Mouse (Mus musculus) liver, postnatal 0 days (tissue): Measurements from ENCODE around the gene Fance.

Source experiments
- CTCF ChIP-seq: sonication (generic); IDR thresholded peaks from 2 replicates; pipeline ENCODE4 v1.5.1; 2016; ENCODE audit warnings: antibody characterized with exemption, low read depth
- EP300 ChIP-seq: IDR thresholded peaks from 2 replicates; pipeline ENCODE4 v1.6.1; 2016; ENCODE audit warnings: antibody characterized with exemption, low read depth, mild to moderate bottlenecking

DNA sequence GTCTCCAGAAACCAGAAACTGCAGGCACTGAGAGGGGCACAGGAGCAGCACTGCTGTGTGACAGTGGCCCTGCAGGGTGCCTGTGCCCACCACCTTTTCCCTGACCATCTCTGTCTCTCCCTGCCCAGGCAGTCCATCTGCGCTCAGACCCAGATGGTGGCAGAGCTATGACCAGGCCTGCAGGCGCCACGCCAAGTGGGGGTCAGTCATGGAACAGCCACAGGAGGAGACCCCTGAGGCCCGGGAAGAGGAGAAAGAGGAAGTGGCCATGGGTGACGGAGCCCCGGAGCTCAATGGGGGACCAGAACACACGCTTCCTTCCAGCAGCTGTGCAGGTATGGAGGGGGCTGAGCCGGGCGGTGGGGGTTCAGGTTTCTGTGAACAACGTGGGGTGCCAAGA lies 27.2 kb upstream of the Fance start:
- no peak for TF ChIP-seq CTCF
- TF ChIP-seq EP300 = no peak
